Mouse (Mus musculus): ENCODE results near the gene Trmu. TPM values are rescaled to one million over a fixed set of nuclear protein-coding genes. Genes with fewer than 3 reads are reported as not detected.
"Not testable (repeated sequence)": the region's sequence is repeated elsewhere in the genome, so short reads cannot be mapped to it uniquely, and the experiment has no call there.

The Trmu gene
- polyA plus RNA-seq, 1 experiment from 2014 or later = 51.9 TPM

DNA sequence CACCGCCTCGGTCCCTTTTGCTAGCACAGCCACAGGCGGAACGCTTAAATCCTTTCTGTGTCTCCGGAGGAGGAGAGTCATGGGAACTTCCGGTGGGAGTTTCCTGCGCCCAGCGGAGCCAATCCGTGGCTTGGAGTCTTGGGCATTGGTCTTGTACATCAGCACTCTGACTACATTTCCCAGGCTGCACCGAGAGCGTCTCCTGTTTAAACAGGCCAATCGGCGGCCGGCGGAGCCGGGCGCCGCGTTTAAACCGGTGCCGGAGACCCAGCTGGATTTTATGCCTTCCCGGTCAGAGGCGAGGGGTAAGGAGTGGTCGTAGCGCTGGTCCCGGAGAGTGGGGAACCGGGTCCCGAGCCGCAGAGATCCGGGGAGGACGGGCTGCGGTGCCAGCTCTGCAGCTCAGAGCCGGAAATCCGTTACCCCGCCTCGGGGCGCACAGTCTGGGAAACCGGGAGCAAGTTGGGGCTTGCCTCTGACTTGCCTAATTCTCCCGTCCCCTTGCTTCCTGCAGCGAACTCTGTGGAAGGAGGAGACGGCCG is 19.6 kb upstream of the Trmu start, which contains the start of gene Gtse1:
Gtse1 (plus strand) TSS at position 256 of the 542 bp plus-strand sequence.
- no peaks in the 10 kb centered on the region for H3K27me3 ChIP-seq (replicated peaks)
- under 1% methylated on average over 42 of the region's 42 CpGs for whole genome bisulfite sequencing
- peak within 1 kb of the TSS; percentile 87 for H3K27ac ChIP-seq (replicated peaks)
- ATAC-seq (ENCODE audit: low FRiP score) = peak; percentile 98
- H3K36me3 ChIP-seq = no peaks in the 10 kb centered on the region
- H3K4me3 ChIP-seq (replicated peaks) = peak within 1 kb of the TSS; percentile 65
- H3K9me3 ChIP-seq (replicated peaks) = no peaks in the 10 kb centered on the region
- peak within 1 kb of the TSS; percentile 93 for H3K4me2 ChIP-seq
- peak within 1 kb of the TSS; percentile 76 for H3K9ac ChIP-seq (replicated peaks)
- H3K4me1 ChIP-seq = peaks cover 26% of the 10 kb centered on the region

- not testable (repeated sequence) for H3K36me3 ChIP-seq; ATAC-seq (ENCODE audit: low FRiP score); H3K9me3 ChIP-seq (replicated peaks); H3K4me3 ChIP-seq (replicated peaks); H3K27me3 ChIP-seq (replicated peaks); H3K27ac ChIP-seq (replicated peaks); H3K4me2 ChIP-seq; H3K4me1 ChIP-seq; H3K9ac ChIP-seq (replicated peaks)
- 92% methylated on average over 7 of the region's 7 CpGs for WGBS
Observed at GRCm38 (mm10) chr15:85865913-85866312, 13.2 kb upstream of the Trmu start.

DNA sequence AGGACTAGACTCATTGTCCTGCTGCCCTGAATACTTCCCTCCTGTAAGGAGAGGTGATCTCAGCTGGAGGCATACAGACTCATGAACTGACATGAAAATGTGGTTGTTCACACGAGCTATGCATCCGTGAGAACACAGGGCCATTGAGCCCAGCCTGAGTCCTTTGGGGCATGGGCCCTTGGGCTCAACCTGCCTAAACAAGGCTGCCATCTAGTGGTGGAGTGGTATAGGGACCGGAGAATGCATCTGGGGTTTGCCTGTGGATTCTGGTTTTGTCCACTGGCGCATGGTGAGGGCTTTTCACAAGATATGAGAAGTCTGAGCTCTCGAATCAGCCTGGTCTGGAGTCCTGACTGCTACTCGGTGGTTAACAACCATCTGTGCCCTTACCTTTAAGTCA is 11.4 kb upstream of the Trmu start:
- 55% methylated on average over 6 of the region's 6 CpGs for WGBS
- H3K27ac ChIP-seq (replicated peaks) = no peak overlapping the region
- H3K9me3 ChIP-seq (replicated peaks) = no peaks in the 10 kb centered on the region
- no peak overlapping the region for H3K4me3 ChIP-seq (replicated peaks)
- H3K4me1 ChIP-seq = no peaks in the 10 kb centered on the region
- no peak overlapping the region for H3K4me2 ChIP-seq
- no peak overlapping the region for H3K9ac ChIP-seq (replicated peaks)
- no peaks in the 10 kb centered on the region for H3K36me3 ChIP-seq
- ATAC-seq (ENCODE audit: low FRiP score) = no peak
- H3K27me3 ChIP-seq (replicated peaks) = no peaks in the 10 kb centered on the region

DNA sequence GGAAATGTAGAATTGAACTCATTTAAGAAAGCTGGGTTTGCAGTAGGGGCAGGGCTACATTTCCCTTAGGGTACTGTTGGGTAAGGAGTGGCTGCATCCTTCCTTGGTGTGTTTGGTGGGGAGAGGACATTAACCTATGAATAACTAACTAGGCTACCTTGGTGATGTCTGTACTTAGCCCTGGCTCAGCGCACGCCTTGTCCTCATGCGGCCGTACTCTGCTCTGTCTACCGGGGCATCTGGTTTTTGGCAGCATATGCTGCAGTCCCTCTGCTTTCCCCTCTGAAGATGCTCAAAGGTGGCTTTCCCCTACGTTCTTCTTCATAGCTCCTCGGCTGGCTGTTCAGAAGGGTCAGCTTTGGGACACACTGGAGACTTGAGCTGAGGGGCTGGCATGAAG is 1.8 kb upstream of the Trmu start:
- H3K27ac ChIP-seq (replicated peaks) = no peak overlapping the region
- ATAC-seq (ENCODE audit: low FRiP score) = no peak
- WGBS = 97% methylated on average over 7 of the region's 7 CpGs
- H3K9ac ChIP-seq (replicated peaks) = no peak overlapping the region
- H3K36me3 ChIP-seq = peaks cover 3% of the 10 kb centered on the region; the same call in 1 of the 2 replicates
- peaks cover 30% of the 10 kb centered on the region for H3K4me1 ChIP-seq
- no peak overlapping the region for H3K4me3 ChIP-seq (replicated peaks)
- no peaks in the 10 kb centered on the region for H3K9me3 ChIP-seq (replicated peaks)
- no peaks in the 10 kb centered on the region for H3K27me3 ChIP-seq (replicated peaks)
- no peak overlapping the region for H3K4me2 ChIP-seq

DNA sequence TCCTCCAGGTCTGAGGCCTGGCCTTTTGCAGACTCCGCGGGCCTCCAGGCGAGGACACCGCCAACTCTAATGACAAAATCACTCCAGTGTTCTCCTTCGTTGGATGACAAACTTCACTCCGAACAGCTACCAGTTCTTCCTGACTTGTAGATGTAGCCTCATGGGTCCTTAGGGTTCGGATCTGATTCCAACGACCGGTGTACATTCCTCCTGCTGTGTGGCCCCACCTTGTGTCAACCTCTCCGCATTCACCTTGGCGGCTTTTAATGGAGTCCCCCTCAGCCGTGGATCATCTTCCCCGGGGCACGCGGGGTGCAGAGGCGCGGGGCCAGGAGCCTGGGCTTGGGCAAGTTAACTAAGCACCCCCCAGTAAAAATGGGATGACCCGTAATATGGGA is 385 bp downstream of the Trmu start:
- Histone ChIP-seq H3K4me3 (replicated peaks) (peak overlapping the region; percentile 89), H3K9ac (replicated peaks) (peak overlapping the region; percentile 75), H3K36me3 (peaks cover 23% of the 10 kb centered on the region), H3K4me2 (peak overlapping the region; percentile 81), H3K9me3 (replicated peaks) (no peaks in the 10 kb centered on the region), H3K27ac (replicated peaks) (peak overlapping the region; percentile 91), H3K4me1 (peaks cover 30% of the 10 kb centered on the region), H3K27me3 (replicated peaks) (no peaks in the 10 kb centered on the region)
- 2% methylated on average over 18 of the region's 18 CpGs for WGBS
- peak; percentile 28; the same call in 1 of the 2 replicates for ATAC-seq (ENCODE audit: low FRiP score)

DNA sequence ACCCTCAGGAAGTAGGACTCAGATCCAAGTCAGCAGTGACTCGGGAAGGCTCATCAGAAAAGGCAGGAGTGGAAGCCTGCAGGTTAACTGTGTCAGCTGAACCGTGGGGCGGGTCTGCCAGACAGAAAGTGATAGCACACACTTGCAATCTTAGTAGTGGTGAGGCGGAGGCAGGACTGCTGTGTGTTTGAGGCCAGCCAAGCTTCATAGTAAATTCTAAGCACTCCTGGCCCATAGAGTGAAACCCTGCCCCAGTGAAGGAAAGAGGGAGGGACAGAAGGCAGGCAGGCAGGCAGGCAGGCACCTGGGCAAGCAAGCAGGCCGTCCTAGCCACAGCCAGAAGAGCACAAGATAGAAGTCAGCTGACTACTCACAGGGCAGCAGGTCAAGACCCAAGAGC is 6.5 kb downstream of the Trmu start:
- Histone ChIP-seq H3K27me3 (replicated peaks) (no peaks in the 10 kb centered on the region), H3K27ac (replicated peaks) (no peak overlapping the region), H3K4me3 (replicated peaks) (no peak overlapping the region), H3K36me3 (peaks cover 54% of the 10 kb centered on the region), H3K4me2 (no peak overlapping the region), H3K9me3 (replicated peaks) (no peaks in the 10 kb centered on the region), H3K9ac (replicated peaks) (no peak overlapping the region), H3K4me1 (peaks cover 6% of the 10 kb centered on the region)
- WGBS = 92% methylated on average over 5 of the region's 5 CpGs
- ATAC-seq (ENCODE audit: low FRiP score) = no peak

DNA sequence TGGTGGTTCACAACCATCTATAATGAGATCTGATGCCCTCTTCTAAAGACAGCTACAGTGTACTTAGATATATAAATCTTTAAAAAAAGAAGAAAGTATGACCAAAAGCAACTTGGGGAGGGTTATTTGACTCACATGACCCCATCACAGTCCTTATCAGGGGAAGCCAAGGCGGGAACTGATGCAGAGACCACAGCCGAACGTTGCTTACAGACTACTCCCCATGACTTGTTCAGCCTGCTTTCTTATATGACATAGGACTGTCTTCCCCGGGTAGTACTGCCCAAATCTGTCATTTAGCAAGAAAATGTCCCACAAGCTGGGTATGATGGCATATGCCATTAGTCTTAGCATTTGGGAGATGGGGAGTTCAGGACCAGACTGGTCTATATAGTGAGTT is 10.1 kb downstream of the Trmu start:
- Histone ChIP-seq H3K4me2 (no peak overlapping the region), H3K27ac (replicated peaks) (no peak overlapping the region), H3K4me3 (replicated peaks) (no peak overlapping the region), H3K36me3 (peaks cover 57% of the 10 kb centered on the region), H3K9ac (replicated peaks) (no peak overlapping the region), H3K9me3 (replicated peaks) (no peaks in the 10 kb centered on the region), H3K4me1 (peaks cover 9% of the 10 kb centered on the region), H3K27me3 (replicated peaks) (no peaks in the 10 kb centered on the region)
- ATAC-seq (ENCODE audit: low FRiP score) = no peak
- WGBS = 93% methylated on average over 4 of the region's 4 CpGs

GRCm38 (mm10) chr15:85891971-85892370 is 12.9 kb downstream of the Trmu start:
- Histone ChIP-seq H3K4me2 (no peak overlapping the region), H3K27ac (replicated peaks) (0 out of 2 replicates have a peak overlapping the region, but pooled peaks have one; percentile 63), H3K36me3 (peaks cover 55% of the 10 kb centered on the region), H3K9ac (replicated peaks) (no peak overlapping the region), H3K9me3 (replicated peaks) (no peaks in the 10 kb centered on the region), H3K27me3 (replicated peaks) (no peaks in the 10 kb centered on the region), H3K4me1 (peaks cover 9% of the 10 kb centered on the region), H3K4me3 (replicated peaks) (no peak overlapping the region)
- ATAC-seq (ENCODE audit: low FRiP score) = 0 out of 2 replicates have a peak, but pooled peaks have one; percentile 12
- WGBS = 17% methylated on average over 10 of the region's 10 CpGs

DNA sequence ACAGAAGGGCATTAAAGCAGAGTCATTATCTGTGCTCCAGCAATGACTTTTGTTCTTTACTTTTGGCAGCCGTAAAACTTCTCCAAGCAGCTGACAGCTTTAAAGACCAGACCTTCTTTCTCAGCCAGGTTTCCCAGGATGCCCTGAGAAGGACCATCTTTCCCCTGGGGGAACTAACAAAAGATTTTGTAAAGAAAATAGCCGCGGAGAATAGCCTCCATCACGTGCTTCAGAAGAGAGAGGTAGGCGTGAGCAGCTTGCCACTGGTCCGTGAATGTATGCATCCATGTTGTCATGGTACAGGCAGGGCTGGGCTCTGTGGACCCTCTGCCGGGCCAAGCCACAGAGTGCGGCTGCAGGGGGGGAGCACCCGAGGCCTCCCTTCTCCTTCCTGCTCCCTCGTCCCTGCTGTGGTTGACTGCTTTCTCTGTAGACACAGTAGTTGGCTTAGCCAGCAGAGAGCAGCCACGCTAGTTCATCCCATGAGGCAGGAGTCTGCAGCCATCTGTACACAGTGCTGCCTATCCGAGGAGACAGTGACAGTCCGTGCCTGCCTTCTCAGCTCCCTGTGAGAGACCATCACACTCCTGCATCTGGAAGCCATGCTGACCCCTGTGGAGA is 13.5 kb downstream of the Trmu start:
- Histone ChIP-seq H3K4me3 (replicated peaks) (no peak overlapping the region), H3K4me2 (no peak overlapping the region), H3K36me3 (peaks cover 61% of the 10 kb centered on the region), H3K27ac (replicated peaks) (peak overlapping the region; percentile 63), H3K27me3 (replicated peaks) (no peaks in the 10 kb centered on the region), H3K9me3 (replicated peaks) (no peaks in the 10 kb centered on the region), H3K4me1 (peaks cover 13% of the 10 kb centered on the region), H3K9ac (replicated peaks) (no peak overlapping the region)
- peak; percentile 80 for ATAC-seq (ENCODE audit: low FRiP score)
- 11% methylated on average over 13 of the region's 13 CpGs for WGBS

DNA sequence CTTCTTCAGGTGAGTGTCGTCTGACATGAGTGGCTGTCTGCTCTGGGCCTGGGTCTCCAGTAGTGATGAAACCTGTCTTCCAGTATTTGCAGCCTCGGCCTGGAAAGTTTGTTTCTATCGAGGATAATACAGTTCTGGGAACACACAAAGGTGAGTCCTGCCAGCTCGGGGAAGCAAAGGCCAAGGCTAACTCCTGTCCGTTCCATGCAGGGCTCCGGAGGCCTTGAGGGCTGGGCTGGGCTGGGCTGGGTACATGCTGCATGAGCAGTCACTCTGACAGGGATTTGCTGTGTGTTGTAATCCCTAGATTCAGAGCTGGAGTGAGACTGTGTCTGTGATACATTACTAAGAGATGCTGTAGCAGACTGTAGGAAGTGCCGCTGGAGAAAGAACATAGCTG is 14.8 kb downstream of the Trmu start:
- Histone ChIP-seq H3K36me3 (peaks cover 66% of the 10 kb centered on the region), H3K9me3 (replicated peaks) (no peaks in the 10 kb centered on the region), H3K27ac (replicated peaks) (no peak overlapping the region), H3K4me3 (replicated peaks) (no peak overlapping the region), H3K4me1 (peaks cover 13% of the 10 kb centered on the region), H3K27me3 (replicated peaks) (no peaks in the 10 kb centered on the region), H3K9ac (replicated peaks) (no peak overlapping the region), H3K4me2 (no peak overlapping the region)
- no peak for ATAC-seq (ENCODE audit: low FRiP score)
- WGBS = 91% methylated on average over 7 of the region's 7 CpGs

DNA sequence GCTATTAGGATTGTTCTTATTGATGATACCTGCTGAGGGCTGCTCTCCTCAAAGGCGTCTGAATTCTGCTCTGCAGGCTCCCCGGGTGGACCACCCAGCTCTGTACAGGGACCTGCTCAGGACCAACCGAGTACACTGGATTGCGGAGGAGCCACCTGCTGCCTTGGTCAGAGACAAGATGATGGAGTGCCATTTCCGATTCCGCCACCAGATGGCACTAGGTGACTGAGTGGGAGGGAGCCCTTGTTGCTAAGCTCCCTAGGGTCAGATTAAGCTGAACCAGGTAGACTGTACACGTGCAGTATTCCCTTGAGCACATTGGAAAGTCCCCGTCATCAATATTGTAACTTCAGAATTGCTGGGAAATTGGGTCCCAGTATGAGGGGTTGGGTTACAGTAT is 17.2 kb downstream of the Trmu start:
- WGBS = 16% methylated on average over 8 of the region's 8 CpGs
- Histone ChIP-seq H3K27me3 (replicated peaks) (no peaks in the 10 kb centered on the region), H3K9ac (replicated peaks) (no peak overlapping the region), H3K36me3 (peaks cover 53% of the 10 kb centered on the region), H3K4me3 (replicated peaks) (no peak overlapping the region), H3K27ac (replicated peaks) (no peak overlapping the region), H3K4me1 (peaks cover 17% of the 10 kb centered on the region), H3K4me2 (no peak overlapping the region), H3K9me3 (replicated peaks) (no peaks in the 10 kb centered on the region)
- ATAC-seq (ENCODE audit: low FRiP score) = no peak; the same call in 1 of the 2 replicates

DNA sequence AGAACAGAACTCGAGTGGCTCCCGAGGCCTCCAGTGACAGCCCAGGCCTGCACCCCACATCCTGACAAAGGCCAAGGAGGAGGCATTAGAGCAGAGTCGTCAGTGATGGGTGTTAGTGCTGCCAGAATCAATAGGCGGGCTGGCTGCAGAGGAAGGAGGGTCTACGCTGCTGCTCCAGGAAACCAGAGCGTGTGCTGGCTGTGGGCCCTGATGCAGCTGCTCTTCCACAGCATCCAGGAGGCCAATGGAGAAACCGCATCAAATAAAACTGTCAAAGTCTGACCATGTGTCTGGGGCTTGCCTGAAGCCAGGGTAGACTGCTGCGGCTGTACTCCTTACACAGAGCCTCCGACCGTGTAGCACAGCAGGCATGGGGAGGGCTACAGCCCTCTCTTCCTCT is 18.0 kb downstream of the Trmu start:
- WGBS = 73% methylated on average over 10 of the region's 10 CpGs
- ATAC-seq (ENCODE audit: low FRiP score) = no peak
- Histone ChIP-seq H3K36me3 (peaks cover 50% of the 10 kb centered on the region), H3K27ac (replicated peaks) (0 out of 2 replicates have a peak overlapping the region, but pooled peaks have one; percentile 9), H3K4me3 (replicated peaks) (no peak overlapping the region), H3K4me1 (peaks cover 17% of the 10 kb centered on the region), H3K9ac (replicated peaks) (no peak overlapping the region), H3K27me3 (replicated peaks) (no peaks in the 10 kb centered on the region), H3K4me2 (no peak overlapping the region), H3K9me3 (replicated peaks) (no peaks in the 10 kb centered on the region)
